Mouse (Mus musculus) G1E-ER4 (cell line): Measurements from ENCODE around the gene Lrrc71. TPM values are rescaled to one million over a fixed set of nuclear protein-coding genes. Genes with fewer than 3 reads are reported as not detected.

Experiments used
- GATA1 ChIP-seq: IDR thresholded peaks from one replicate; pipeline ENCODE4 v1.8.0; 2012; ENCODE audit warnings: low read length, inconsistent platforms
- polyA plus RNA-seq: library from polyadenylated mRNA; stranded (reverse); fragments of >175 nt; gene quantifications from 2 replicates; pipeline ENCODE4 v1.2.3, GENCODE M21; 2012

Lrrc71 gene
- polyA plus RNA-seq: 0.01 TPM in 1 of 2 replicates, not detected in the other

DNA sequence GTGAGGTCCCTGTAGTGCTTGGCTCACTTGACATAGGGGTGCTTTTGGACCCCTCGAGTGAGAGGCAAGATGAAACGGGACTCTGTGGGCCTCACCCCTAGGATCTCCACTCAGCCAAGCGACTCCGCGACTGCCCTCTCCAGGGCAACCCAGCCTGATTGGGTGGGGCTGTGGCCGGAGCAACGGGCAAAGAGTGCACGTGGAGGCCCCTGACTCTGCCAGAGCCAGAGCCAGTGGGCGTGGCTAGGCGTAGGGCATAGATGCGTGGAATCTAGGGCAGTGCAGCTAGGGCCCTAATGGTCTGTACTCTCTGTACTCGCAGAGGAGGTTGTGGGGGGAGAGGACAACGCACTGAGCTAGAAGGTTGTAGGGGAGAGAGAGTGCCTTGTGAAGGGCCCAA, at the start of gene Lrrc71:
Gene Lrrc71 (minus strand): TSS at position 195 of the 400 bp plus-strand sequence.
- no peak for TF ChIP-seq GATA1

DNA sequence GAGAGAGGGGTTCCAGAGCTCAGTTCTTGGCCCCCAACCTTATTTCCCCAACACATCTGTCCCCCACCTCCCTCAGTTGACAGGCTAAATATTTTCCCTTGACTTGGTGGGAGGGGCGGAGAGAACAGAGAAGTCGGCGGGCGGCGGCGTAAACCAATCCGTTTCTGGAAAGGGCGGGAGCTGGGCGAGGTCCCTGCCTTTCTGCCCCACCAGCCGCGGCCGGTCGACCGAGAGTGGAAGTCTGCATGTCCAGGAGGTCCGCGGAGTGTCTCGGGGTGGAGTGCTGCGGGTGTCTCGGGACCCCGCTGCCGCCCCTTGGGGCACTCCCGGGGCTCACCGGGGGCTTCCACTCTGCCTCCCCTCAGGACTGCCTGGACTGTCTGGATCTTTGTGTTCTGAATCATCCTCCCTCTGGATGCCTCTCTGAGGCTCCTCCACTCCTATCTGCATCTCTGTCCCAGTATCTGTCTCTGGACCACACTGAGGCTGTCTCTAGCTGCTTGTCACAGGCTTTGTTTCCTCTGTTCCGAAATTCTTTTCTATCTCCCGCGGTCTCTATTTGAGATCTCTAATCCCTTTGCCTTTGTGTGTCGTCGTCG, 48.4 kb upstream of the Lrrc71 start, which contains the start of gene Insrr:
Gene Insrr (plus strand): TSS at position 216 of the 599 bp plus-strand sequence.
- TF ChIP-seq GATA1: no peak

DNA sequence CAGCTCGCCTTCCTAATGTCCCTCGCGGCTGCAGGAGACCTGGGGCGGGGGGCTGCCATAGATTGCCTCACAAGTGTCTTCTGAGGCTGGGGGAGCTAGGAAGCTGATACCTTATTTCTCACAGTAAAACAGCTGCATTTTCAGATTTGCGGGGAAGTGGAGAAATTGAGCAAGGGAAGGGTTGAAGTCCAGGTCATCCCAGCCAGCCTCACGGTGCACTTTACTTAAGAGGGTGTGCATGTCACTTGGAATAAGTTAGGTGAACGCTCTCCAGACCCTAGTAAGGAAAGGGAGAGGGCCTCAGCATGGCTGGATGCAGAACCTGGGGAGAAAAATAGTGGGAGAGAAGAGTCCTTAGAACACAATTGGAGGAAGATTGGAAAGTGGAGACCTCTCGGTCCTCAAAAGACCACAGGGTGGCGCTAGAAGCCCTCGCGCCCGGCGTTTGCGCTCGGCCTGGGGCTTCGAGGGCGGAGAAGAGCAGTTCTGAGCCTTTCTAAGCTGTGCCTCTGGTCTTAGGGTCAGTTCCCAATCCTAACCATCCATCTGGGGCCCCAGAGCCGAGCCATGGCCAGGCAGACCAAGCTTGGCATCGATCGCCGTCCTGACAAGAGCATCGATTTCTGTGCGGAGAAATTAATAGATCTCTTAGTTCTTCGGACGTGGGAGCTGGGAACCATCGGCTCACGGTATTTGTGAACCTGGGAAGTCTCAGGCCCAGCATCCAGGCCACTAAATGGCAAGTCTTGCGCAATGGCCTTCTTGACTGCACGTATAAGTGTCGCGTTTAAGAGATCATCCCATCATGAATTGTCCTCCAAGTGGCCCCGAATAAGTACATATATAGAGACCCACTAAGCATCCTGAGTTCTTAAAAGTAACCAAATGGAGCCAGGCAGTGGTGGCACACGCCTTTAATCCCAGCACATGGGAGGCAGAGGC, 47.2 kb upstream of the Lrrc71 start:
- no peak for TF ChIP-seq GATA1

DNA sequence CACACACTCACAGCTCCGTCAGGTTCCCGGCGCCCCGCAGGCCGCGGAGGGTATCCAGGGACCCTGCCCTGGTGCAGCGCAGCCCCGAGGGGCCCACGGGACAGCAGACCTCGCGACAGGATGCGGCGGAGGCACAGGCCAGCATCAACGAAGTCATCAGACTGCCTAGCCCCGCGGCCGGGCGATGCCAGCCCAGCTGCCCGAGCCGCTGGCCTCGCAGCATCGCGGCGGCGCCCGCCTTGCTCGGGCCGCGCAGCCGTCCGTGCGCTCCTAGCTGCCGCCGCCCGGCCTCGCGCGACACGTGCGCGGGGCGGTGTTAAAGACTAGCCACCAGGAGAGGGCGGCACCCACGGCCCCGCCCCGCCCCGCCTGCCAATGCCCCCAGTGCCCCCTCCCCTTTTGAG, 46.5 kb upstream of the Lrrc71 start, which contains the start of gene Ntrk1:
Gene Ntrk1 (minus strand): TSS at position 241 of the 404 bp plus-strand sequence.
- no peak for TF ChIP-seq GATA1

DNA sequence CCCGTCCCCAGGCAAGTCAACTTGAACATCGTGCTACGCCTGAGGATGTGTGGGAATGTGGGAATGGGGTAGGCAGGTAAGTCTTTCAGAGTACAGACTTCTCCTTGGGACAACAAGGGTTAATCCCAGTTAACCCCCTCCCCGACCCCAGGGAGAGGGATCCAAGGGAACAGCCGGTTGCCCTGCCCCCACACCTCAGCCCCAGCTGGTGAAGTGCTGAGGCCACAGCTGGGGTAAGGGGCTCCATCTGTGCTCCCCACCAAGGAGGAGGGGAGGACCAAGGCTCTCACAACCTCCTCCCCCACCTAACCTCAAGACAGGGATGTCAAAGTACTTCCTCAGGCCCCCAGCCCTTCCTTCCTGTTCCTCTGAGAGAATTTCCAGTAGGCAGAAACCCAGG, 41.3 kb upstream of the Lrrc71 start:
- TF ChIP-seq GATA1: no peak

DNA sequence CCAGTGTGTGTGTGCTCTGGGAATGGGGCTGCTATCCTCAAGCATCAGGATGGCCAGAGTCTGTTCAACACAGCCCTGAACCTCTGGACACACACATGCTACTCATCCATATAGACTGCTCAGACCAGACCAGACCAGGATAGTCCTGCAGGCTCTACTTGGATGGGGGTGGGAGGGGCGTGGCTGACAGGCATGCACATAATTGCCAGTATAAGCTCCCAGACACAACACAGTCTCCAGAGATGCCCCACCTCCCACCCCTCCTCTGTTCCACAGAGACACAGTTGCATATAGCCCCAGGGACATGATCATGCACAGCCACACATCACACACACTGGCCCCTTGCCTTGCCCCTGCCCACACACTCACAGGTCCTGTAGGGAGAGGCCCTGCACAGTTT, 40.8 kb upstream of the Lrrc71 start:
- no peak for TF ChIP-seq GATA1

DNA sequence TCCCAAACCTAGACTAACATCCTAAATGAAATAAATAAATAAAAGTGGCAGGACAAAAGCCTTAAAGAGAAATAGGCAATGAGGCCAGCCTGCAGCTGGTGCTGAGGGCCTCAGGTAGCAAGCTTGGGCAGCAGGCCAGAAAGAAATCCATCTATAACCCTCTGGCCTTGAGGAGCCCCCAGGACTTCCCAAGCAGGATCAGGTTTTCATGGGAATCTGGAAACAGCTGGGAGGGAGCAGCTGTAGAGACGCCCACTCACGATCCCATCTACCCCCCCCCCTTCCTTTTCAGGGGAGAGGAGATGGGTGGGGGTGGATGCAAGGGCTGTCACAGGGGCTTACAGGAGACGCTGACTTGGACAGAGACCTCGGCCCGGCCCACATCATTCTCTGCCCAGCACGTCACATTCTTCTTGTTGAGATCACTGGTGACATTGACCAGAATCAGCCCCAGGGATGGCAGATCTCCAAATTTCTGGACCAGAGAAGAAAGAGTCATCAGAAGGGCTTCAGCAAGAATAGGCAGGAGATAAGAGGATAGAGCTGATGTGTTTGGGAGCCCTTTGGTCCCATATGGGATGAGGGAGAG, 37.3 kb upstream of the Lrrc71 start:
- TF ChIP-seq GATA1: no peak

DNA sequence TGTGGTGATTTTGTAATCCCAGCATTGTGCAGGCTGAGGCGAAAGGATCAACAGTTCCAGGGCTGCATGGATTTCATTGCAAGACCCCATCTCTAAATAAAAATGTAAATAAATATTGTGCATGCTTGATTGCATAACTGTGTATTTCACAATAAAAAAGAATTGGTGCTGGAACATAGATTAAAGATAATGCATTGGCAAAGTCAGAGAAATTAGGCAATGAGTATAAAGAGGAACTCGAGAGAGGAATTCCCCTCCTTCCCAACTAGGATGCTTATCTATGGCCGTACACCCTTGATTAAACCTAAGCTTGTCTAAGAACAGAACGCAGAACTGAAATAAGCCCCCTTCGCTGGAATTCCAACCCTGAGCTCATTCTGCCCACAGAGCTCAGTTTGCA, 36.7 kb upstream of the Lrrc71 start:
- TF ChIP-seq GATA1: no peak

DNA sequence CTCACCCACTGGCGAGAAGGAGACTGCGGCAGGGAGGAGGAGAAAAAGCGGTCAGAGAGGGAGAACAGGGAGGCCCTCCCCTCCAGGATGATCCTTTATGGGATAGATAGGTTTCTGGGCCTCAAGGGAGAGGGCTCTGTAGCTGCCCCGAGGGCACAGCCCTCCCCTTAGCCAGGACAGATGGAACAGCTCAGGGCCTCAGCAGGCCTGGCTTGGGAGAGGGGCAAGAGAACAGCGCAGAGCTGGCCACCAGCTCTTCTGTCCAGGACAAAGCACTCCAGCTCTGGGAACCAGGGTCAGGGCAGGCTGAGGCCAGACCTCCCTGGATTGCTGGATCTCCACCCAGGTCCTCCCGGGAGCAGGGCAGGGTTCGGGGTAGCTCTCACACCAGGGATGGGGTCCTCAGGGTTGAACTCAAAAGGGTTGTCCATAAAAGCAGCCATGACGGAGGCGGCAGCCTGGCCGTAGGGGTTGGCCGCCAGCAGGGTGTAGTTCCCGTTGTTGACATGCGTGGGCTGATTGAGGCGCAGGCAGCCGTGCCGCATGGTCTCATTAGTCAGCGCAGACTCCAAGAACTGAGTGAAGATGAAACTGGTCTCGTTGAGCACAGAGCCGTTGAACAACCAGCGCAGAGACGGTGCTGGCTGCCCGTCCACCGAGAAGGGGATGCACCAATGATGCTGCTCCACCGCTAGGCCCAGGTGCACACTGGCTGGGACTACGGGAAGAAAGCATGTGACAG, 35.0 kb upstream of the Lrrc71 start:
- TF ChIP-seq GATA1: no peak

DNA sequence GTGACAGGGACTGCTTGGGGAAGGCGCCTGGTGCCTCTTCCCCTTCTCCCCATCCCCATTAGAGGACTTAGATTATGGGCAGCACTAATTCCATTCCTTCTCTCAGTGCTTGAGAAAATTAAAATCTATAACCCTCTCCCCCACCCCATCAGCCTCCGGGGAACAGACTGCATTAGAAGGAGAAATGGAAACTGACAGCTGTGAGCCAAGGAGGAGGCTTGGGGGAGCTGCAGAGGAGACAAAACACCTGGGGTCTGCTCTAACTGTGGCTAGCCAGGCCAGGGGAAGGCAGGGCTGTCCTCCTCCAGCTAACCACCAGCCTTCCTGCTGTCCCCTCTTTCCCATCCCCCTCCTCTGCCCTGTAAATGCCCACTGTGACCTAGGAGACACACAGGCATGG, 30.7 kb upstream of the Lrrc71 start:
- no peak for TF ChIP-seq GATA1

DNA sequence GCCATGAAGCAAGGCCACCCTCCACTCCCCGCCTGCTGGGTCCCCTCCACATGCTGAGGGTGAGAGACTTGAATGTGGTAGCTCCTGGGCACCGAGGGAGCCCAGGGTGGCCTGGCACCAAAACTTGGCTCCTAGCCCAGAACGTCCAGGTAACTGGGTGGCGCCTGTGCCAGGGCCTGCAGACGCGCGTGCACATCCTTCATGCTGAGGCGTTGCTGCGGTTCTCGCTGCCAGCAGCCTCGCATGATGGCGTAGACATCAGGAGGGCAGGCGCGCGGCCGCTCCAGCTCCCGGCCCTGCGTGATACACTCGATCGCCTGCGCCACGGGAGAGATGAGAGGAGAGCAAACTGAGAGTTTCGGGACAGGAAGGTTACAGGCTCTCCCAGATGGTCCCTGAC, 29.9 kb upstream of the Lrrc71 start:
- no peak for TF ChIP-seq GATA1

DNA sequence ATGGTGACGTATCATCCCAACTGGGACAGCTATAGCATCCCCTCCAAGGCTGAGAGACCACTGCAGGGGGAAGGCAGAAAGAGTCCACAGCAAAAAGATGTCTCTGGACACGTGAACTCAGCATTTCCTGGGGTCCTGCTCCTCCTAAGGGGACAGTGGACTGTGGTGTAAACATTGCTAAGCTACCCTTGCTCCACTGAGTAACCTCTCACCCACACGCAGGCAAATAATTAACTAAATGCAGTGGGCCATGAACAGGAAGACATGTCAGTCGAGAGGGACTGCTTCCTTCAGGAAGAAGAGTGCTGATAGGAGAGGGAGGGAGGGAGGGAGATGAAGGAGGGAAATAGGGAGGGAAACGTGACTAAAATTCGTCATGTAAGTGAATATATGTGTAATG, 22.7 kb upstream of the Lrrc71 start:
- TF ChIP-seq GATA1: no peak

DNA sequence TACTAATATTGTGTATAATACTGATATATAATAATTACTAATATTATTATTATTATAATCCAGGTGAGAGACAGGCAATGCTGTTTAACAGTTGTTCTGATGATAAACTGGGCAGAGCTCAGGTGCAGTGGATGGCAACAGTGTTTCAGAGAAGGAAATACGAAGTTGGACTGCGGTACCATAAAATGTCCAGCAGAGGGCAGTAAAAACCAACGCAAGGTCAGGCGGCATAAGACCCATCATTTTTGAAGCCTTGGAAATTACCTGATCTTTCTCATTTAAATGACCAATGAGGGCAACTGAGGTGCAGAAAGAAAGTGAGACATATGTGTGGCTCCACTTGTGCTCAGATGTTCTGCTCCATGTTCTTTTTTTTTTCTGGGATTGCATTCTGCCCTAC, 21.9 kb upstream of the Lrrc71 start:
- TF ChIP-seq GATA1: no peak

DNA sequence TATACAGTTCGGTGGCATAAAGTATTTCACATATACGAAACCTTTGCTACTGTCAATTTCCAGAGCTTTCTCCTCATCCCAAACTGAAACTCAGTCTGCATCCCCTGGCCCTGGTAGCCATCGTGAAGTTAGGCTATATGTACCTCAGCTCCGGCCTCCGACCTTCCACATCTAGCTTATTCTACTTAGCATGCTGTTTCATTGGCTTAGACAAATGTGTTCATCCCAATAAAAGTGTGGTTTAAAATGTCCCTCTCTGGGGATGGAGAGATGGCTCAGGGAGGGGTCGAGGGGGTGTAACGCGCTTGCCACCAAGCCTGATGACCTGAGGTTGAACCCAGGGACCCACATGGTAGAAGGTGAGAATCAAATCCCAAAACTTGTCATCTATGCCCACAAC, 21.1 kb upstream of the Lrrc71 start:
- no peak for TF ChIP-seq GATA1

DNA sequence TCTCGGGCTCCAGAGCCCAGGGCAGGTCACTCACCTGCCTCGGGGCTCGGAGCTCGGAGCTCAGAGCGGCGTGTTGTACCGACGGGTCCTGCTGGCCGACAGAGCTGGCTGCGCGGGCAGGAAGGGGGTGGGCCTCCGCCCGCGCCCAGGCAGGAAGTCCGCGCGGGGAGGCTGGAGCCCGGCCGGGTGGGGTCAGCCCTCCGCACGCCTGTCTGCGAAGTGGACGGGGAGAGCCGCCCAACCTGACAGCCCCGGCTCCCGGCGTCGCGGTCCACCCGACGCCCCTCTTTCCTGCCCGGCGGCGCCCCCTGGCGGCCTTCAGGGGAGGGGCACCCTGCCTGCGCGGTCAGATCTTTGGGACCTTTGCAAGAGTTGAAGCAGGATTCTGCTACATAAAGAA, 20.4 kb upstream of the Lrrc71 start:
- TF ChIP-seq GATA1: no peak

DNA sequence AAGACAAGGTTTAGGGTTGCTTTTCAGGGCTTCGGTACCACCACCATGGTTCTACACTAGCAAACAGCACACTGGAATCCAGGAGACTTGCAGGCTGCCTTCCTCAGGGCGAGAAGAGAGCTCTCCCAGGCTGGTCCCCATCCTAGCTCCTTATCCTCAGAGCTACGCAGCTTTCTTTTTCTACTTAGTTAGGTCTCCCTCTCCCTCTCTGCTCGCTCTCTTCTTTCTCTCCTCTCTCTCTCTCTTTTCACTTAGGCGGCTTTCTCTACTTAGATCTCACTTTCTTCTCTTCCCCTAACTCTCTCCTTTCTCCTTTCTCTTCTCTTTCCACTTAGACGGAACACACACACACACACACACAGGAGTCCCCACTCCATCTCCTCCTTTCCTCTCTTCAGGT, 20.0 kb upstream of the Lrrc71 start:
- TF ChIP-seq GATA1: no peak
